Mouse (Mus musculus): ENCODE measurements at regions not wholly inside any gene's neighbourhood (a gene's known extent, or its start where the extent isn't known, plus 50 kb on each side); places are given as distances from the start of the nearest gene placed in this dataset.
"Not testable (repeated sequence)": the region's sequence is repeated elsewhere in the genome, so short reads cannot be mapped to it uniquely, and the experiment has no call there.

- DNase-seq (ENCODE audit: low spot score in 2 of 2): no peak
Observed at GRCm38 (mm10) chr5:40908803-40909202, 799.2 kb downstream of the Rab28 start.

DNA sequence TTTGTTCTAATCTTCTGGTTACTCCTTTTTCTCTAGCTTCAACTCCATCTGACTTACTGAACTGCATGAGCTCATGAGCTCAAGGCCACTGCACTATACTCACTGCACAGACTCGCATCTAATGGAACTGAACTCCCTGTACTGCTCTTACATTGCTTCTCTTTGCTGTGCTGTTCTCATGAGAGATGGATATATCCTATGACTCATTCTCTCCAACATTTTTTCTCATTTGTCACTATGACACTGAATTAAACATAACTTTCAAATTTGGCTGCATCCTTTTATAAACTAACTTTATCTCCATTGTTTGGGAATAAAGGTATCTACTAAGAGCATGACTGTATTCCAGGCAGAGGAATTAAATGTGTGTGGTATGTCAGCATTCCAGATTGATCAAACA lies 806.2 kb downstream of the Rab28 start:
- no peak for DNase-seq (ENCODE audit: low spot score in 2 of 2)

- DNase-seq (ENCODE audit: low spot score in 2 of 2): no peak
Observed at GRCm38 (mm10) chr5:40882886-40883285, 825.1 kb downstream of the Rab28 start.

- DNase-seq (ENCODE audit: low spot score in 2 of 2): no peak
Observed at GRCm38 (mm10) chr5:40877756-40878155, 830.2 kb downstream of the Rab28 start.

DNA sequence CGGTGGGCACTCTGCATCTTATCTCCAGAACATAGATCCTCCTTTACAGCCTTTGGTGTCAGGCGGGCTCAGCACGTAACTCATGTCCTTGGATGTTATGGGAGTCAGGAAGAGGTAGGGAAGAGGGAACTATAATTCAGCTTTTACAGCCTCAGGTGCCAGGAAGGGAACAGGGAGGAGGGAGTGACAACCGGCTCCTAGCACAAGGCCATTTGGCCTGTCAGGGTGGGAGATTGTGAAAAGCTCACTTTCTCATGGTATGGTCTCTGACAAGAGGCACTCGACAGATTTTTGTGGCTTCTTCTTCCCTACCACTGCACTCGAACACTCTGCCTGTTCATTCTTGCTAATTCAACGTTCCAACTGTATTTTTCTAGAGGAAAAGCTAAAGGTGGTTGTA lies 845.6 kb downstream of the Rab28 start:
- DNase-seq (ENCODE audit: low spot score in 2 of 2): not testable (repeated sequence)
